Mouse (Mus musculus) R1 (cell line): ENCODE measurements at regions not wholly inside any gene's neighbourhood (a gene's known extent, or its start where the extent isn't known, plus 50 kb on each side); places are given as distances from the start of the nearest gene placed in this dataset.

ENCODE experiments used
- DNase-seq: peaks from one replicate; pipeline ENCODE4 v3.0.0-alpha.2; 2018; ENCODE audit warnings: low read depth, low spot score

GRCm38 (mm10) chr1:71767076-71767475 lies 114.1 kb upstream of the Fn1 start:
- DNase-seq: no peak

DNA sequence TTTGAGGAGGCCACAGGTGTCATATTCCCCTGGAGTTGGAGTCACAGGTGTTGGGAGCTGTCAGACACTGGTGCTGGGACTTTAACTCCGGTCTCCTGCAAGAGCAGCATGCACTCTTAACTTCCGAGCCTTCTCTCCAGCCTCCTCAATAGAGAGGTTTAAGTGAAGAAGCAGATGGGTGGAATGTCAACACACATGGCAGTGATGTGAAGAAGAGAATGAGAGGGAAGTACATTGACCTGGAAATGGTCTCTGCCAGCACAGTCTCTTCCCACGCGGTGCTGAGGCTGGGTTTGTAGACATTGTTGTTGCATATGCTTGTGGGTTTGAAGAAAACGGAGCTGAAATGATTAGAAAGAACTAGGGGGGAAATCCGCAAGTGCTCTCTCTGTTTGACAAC lies 112.0 kb upstream of the Fn1 start:
- no peak for DNase-seq

DNA sequence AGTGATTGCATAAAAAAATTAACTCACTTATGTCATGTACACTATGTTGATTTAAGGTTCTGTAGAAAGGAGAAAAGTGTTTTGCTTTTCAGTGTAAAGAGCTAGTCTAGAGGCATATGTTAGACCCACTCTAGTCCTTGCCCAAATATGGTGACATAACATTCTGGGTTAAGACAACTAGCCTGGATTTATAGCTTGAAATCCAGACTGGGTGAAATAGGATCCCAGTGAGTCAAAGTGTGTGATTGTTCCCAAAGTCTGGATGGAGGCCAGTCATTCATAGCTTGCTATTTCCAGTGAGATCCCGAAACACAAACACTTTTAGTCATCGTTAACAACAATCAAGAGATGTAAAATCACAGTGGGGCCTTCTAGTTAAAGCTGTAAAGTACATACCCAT lies 110.5 kb upstream of the Fn1 start:
- no peak for DNase-seq

GRCm38 (mm10) chr1:71760342-71760741 lies 107.3 kb upstream of the Fn1 start:
- DNase-seq: no peak

- DNase-seq: no peak
Measured at GRCm38 (mm10) chr1:71757236-71757635, 104.2 kb upstream of the Fn1 start.

GRCm38 (mm10) chr1:71756159-71756558 lies 103.2 kb upstream of the Fn1 start:
- no peak for DNase-seq

- DNase-seq: no peak
Measured at GRCm38 (mm10) chr1:71755435-71755834, 102.4 kb upstream of the Fn1 start.

DNA sequence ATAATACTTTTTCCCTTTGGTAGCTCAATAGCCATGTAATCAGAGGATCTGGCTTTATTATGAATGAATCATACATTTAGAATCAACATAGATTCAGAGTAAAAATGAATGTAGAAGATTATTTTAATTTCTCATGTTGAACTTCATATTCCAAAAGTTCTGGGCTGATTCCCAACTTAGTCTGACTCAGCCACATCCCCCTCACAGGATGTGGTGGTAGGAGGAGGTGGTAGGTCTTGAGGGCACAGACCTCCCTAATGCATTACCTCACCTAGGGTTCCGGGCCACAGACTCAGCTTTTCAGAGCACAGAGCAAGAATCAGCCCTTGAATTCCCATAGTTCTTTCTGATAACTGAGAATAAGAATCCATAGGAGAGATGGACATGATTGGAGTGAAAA lies 99.4 kb upstream of the Fn1 start:
- no peak for DNase-seq

DNA sequence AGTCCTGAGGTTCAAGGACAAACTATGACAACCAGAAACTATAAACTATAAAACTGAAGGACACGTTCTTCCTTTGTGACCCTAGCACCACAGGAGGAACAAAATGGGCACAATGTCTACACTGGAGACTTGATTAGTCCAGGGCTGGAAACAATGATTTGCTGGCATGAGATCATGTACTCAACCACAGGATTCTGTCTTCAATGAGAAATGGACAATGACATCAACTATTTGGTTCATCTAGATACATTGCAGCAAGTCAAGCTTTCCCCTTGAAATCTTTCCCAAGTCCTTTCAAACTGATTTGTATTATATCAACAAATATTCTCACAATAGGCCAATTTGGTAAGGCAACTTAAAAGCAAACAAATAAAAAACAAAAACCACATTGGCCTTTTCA lies 98.6 kb upstream of the Fn1 start:
- no peak for DNase-seq

GRCm38 (mm10) chr1:71735606-71736005 lies 82.6 kb upstream of the Fn1 start:
- DNase-seq: no peak

GRCm38 (mm10) chr1:71731623-71732022 lies 78.6 kb upstream of the Fn1 start:
- no peak for DNase-seq

DNA sequence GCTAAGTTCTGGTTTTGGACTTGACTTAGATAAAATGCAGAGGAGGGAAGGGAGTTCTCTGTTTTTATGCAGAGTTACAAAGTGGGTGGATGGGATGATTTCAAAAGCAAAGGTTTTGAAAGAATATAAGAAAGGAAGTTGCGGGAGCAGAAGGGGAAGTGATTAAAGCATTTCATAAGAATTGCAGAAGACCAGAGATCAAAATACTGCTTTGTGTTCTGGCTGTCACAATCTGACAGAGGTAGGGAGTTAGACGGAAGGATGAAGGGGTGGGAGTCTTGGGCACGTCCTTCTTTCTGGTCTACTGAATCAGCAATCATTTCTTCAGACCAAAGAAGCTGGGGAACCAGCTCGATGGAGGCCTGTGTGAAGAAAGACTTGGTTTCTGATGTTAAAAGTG lies 78.0 kb upstream of the Fn1 start:
- DNase-seq: no peak

DNA sequence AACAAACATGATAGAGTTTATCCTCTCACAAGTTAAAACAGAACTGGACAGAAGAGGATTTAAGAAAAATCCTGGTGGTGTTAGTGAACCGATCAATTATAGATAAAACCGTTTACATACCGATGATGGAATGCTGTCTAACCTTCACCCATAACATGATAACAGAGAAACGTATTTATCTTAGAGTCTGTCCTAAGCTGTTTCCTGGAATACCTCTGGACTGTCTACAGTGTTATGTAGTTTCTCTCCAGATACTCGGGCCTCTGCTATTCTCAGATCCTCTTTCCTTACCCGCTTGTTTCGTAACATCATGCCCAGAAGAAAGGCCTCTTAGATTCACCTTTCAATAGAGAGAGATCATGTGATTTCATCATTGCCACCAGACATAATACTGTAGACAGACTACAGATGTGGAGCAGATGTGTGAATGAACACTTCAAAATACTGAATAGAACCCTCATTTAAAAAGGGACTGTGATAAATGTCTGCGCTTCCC lies 75.9 kb upstream of the Fn1 start:
- no peak for DNase-seq

DNA sequence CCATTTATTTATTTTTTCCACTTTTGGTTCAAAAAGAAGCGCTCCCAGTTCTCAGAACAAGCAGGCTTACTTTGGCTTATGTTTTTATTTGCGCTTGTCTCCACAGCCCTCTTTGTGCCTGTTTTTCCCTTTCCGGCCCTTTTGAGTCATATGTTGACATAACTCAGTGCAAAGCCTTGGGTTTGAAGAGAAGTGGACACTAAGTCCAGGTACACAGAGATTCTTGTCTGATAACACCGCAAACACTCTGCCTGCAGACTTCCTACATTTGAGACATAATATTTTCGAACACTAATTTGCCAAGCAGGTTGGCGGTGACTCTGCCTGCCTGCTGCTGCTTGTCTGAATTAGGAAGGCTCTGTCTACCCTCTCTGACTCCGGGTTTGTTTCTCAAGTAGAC lies 70.8 kb upstream of the Fn1 start:
- no peak for DNase-seq

- DNase-seq: no peak
Measured at GRCm38 (mm10) chr1:71723039-71723397, 70.0 kb upstream of the Fn1 start.

GRCm38 (mm10) chr1:71722211-71723038 lies 69.4 kb upstream of the Fn1 start:
- no peak for DNase-seq
